Mouse (Mus musculus) kidney, adult 18-20 months (tissue): ENCODE measurements around the gene Zbtb4.

Experiments
- DNase-seq: peaks from one replicate; pipeline ENCODE4 v3.0.0; 2021

The Zbtb4 gene

DNA sequence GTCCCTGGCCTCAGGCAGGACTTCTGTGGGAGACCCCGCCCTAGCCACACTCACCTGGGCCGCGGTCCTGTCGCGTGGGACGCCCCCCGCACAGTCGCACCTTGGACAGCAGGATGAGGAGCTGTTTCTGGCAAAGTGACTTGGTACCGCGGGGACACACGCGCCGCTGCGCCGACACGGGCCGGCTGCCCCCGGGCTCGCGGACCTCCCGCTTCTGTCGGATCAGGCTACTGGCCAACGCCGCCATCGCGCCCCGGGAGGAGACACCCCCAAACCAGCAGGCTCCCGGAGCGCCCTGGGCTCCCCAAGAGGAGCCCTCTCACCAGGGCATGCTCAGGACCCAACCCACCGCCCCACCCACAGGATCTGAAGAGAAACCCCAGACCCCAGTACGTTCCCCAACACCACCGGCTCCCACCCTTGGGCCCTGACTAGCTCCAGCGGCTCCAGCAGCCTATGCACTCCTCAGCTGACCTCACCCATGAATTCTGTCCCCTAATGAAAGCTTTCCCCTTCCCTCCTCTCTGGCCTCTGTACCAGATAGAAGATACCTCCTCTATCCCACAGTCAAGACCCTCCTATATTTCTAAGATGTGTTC is 35.8 kb downstream of the Zbtb4 start, which contains the start of gene Fgf11:
TSS of gene Fgf11 (minus strand) at position 479 of the 599 bp plus-strand sequence.
- DNase-seq, result no peak

DNA sequence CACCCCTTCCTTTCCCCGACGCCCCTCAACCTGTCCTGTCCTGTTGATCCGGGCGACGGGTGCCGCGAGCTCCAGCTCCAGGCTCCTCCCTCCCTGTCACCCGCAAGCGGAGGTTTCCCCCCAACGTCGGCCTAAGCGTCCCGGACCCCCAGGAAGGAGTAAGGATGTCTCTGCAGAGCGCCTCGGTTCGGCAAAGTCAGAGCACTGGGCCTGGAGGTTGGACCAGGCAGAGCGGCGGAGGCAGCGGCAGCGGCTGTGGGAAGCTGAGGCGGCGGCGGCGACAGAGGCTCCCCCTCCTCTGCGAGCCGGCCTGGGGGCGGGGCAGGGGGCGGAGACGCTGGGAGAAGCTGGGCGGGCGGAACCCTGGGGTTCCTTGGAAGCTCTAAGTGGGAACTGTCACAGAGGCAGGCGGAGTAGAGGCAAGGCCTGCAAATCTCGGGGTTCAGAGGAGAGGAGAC is 37.0 kb downstream of the Zbtb4 start:
- DNase-seq, result peak; percentile 86

DNA sequence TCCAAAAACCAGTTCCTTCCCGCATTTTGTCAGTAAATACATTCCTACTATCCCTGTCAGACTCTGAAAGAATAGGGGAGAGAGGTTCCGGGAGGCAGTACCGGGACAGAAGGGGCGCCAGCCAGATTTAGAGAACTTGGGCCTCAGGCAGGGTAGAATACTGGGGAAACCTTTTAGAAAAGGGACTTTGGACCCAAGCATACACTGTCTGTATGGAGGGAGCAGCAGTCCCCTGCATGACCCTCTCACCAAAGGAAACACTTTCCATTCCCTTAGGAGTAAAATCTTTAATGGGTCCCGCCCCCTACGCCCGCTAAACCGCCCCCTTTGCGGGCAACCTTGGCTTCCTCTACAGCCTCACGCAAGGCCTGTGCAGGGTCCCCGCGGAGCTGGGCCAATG is 37.6 kb downstream of the Zbtb4 start:
- no peak for DNase-seq

DNA sequence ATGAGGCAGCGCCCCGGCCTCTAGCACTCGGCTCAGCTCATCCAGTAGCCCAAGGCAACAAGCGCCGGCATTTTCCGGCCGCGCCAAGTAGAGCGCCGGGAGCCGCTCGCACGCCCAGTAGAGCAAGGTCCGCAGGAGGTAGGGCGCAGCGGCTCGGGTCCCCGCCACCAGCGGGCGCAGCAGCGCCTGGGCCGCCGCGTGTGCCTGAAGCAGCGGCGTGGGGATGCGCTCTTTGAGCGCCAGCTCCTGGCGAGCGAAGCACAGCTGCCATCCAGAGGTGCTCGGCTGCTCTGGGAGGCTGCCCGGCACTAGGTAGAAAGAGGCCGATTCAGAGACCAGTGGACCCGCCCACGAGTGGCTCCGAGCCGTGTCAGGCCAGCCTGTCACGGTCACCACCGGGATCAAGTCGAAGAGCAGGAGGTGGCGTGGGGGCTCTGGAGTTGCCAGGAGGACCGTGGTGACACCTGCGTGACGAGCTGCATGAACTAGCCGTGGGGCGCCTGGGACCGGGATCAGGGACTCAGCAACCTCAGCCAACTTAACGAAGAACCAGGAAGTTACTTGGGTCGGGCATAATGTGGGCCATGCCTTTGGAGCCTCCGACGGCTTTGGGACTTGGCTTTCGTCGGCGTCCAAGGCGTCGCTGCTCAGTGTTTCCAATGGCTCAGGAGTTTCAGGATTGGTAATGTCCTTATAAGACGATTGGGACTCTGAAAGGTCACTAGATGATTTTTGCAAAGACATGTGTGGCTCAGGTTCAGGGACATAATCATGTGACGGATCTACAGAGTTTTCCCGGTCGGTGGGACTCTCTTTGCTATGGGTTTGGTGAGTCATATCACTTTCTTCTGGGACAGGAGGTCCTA is 38.3 kb downstream of the Zbtb4 start:
- peak; percentile 84 for DNase-seq

DNA sequence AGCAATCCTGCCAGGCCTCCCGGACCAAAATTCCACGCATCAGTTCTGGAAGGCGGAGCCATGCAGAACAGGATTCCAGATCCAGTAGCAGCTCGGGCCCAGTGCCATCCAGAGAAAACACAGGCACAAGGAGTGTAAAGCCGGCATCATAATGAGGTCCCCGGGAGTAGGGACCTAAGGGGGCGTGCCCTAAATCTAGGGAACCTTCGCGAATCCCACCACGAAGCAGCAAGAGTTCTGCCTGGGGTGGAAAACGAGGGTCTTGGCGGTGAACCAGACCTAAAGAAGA is 38.9 kb downstream of the Zbtb4 start:
- DNase-seq, result no peak

DNA sequence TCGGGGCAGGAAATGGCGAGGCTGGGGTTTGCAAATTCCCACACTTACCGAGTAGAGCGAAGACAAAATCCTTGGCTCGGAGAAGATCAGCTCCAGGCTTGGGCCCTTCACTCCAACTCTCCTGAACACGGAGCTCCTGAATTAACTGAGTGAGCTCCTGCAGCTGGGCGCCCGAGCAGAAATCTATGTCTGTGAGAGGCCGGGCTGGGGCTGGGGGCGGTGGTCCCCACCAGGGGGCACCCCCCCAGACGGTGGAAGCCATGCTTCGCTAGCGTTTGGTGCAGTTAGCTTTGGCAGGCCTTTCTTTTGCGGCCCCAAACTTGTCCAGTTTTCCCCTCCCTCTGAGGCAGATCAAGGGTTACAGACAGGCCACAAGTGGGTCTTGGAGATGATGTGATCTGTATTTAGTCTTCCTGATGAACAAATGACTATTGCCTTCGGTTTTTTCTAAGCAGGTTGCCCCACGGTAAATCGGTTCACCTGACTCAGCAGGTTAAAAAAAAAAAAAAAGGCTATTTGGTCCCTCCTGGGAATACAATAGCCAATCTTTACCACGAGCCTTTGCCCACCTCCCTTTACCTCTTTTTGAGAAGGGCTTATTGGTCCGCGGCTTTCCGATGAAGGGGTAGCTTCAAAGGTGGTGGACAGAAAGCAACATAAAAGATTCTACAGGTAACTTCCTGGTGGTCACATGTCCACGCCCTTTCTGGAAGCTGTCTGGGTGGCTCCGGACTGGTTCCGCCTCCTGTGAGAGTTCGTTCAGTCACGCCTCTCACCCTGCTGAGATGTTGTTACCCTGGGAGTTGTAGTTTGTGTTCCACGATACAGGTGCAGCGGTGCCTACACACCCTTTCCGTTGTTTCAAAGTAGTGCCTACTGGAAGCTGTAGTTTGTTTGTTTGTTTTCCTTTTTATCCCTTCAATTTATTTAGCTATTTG is 39.5 kb downstream of the Zbtb4 start, which contains the start of gene Tmem102:
TSS of gene Tmem102 (minus strand) at position 653 of the 938 bp plus-strand sequence.
- DNase-seq, result peak; percentile 80

DNA sequence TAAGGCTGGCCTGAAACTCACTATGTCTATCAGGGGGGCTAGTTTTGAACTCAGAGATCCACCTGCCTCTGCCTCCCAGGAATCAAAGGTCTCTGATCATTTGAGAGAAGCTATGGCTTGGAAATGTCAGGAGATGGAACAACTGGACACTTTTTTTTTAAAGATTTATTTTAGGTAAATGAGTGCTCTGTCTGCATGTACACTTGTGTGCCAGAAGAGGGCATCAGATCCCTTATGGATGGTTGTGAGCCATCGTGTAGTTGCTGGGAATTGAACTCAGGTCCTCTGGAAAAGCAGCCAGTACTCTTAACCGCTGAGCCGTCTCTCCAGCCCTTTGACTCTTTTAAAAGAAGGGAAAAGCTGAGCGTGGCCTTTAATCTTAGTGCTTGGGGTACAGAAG is 40.7 kb downstream of the Zbtb4 start:
- DNase-seq, result no peak

DNA sequence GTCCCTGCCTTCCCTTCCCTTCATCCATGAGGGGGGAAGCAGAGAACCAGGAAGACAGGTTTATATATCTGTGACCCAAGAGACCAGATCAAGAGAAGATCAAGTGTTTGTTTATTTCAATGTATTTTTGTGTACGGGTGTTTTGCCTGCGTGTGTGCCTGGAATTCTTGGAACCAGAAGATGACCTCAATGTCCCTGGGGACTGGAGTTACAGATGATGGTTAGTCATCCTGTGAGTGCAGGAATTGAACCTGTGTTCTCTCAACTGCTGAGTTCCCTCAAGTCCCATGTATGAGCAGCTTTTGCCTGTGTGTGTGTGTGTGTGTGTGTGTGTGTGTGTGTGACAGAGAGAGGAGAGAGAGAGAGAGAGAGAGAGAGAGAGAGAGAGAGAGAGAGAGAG is 41.9 kb downstream of the Zbtb4 start:
- no peak for DNase-seq

DNA sequence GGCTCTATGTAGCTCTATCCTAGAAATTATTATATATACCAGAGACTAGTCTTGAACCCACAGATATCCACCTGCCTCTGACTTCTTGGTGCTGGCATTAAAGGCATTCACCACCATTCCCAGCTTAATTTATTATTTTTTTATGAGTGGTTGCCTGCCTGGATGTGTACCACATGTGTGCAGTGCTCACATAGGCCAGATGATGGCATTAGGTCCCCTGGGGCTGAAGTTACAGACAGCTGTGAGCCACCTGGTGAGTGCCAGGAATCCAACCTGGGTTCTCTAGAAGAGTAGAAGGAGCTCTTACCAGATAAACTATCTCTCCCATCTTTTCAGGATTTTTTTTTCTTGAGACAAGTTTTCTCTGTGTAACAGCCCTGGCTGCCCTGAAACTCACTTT is 44.6 kb downstream of the Zbtb4 start:
- DNase-seq, result no peak

DNA sequence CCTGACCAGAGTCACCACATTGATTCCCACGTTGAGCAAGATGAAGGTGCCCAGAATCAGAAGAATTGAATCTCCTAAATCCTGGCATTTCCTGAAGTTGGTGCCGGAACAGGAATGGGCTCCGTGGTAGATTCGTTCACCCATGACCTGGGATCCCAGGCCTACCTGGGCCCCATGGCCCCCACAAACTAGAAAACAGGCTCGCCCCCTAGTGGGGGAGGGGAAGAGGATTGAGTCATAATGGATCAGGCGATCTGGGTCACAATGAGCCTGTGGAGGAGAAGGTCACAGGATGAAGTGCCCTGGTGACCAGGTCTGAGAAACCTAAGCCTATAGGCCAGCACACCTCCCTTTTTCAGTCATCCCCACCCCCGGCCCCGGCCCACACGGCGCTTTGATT is 49.4 kb downstream of the Zbtb4 start, which contains the start of gene Gm39566:
TSS of gene Gm39566 (minus strand) at position 144 of the 400 bp plus-strand sequence.
- no peak for DNase-seq

DNA sequence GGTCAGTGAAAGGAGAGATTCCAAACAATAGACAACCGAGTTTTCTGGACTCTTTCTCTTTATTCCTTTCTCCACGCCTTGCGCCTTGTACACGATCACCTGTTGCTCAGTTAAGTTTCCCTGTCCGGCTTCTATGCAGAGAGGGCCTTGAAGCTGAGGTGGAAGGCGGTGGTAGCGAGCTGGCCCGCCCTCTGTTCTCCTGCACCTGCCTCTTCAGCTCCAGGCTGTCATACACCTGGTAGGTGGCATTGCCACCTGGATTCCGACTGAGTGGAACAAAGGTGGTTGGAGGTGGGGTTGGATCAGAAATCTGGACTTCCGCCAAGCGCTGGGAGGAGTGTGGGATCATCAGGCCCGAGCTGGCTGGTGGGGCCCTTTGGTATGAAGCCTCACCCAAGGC is 50.8 kb downstream of the Zbtb4 start:
- DNase-seq, result no peak

DNA sequence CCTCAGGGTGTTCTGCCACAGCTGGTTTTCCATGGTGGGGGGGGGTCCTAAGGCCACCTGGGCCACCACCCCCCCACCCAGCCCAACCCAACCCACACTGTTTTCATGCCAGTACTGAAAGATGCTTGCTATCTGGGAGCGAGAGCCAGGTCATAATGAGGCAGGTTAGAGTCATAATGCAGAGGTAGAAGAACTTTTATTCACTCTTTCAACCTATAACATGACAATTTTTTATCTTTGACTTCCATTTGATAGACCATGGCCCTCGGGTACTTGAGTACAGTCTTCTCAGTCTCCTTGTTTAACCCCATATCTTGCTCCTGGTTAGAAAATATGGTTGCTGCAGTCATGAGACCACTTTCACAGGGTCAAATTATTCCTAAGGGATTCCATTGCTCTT is 52.7 kb downstream of the Zbtb4 start, which contains the start of gene Spem2:
TSS of gene Spem2 (minus strand) at position 101 of the 400 bp plus-strand sequence.
- no peak for DNase-seq

DNA sequence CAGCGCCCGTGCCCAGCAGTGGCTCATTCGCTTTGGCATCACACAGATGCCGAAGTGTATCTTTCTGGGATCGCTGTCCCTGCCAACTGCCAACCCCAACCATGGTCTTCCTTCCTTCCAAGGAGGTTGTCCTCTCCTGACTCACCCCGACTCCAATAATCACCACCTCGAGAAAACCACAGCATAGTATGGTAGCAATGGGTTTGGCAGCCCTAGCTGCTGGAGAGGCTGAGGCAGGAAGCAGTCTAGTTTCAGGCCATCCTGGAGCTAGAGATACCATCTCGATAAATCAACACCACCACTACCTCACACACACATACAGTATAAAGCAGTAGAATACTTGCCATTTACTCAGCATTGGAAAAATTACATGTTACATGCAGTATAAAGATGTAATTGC is 53.2 kb downstream of the Zbtb4 start:
- DNase-seq, result no peak

DNA sequence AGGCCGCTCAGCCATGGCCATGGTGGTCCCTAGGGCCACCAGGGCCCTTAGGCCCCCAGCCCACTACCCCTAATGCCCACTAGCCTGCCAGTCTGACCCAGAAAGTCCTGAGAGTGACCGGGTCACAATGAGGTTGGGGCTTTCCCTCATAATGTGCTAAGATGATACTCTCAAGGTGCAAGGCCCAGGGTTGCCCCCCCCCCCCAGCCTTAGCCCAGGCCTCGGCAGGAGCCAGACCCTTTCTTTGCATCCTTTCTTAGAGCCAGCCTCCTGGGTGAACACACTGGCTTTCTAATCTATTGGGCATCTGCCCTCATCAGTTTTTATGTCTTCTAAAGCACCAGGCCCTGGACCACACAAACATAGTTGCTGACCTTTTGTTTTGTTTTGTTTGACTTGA is 56.4 kb downstream of the Zbtb4 start, which contains the start of gene Spem1:
TSS of gene Spem1 (minus strand) at position 101 of the 400 bp plus-strand sequence.
- no peak for DNase-seq

DNA sequence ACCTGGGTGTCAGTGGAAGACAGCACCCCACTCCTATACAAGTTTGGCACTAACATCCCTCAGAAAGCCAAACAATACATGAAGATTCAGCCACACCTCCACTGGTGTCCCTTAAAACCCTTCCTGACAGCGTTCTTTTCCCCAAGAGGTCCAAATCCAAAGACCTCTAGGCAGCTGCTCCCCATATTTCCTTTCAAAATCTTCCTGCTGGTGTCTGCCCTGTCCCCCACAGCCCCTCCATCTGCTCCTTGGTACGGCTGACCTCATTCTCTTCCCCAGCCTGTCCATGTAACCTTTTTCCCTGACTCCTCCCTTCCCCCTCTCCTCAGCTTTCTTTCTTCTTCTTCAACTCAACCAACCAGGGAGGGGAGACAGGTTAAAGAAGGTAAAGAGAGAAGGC is 57.7 kb downstream of the Zbtb4 start:
- no peak for DNase-seq

DNA sequence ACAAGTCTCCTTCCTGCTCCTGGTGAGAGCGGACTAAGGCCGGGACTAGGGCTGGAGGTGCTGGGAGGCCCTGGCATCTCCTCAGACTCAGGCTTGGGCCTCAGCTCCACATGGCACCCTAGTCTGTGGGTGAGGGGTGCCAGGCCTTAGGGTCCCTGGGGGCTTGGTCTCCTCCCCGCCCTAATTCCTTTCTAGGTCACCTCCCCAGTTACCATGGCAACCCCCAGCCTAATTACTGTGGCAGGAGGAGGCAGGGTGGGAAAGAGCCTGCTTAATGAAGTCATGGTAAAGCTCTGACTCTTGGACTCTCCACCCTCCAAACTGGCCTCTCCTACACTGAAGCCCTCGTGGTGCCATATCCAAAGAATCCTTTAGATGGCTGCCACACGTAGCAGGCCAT is 63.1 kb downstream of the Zbtb4 start:
- DNase-seq, result no peak

DNA sequence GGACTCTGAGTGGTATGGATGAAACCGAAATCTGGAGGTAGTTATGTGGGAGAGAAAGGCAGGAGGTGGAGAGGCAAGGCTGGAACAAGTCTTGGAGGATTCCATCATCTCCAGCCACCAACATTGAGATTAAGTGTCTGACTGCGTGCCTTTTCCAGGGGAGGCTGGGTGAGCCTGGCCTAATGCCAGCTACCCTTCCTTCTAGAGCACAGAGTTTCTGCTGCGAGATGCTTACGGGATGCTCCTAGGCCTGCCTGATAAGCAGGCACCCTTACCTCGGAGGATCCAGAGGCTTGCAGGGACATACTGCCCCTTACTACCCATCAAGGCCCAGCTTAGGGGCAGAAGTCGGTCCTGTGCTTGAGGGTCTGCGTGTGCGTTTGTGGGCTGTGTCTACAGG is 67.8 kb downstream of the Zbtb4 start:
- no peak for DNase-seq
